Mouse (Mus musculus) heart, embryonic 11.5 days (tissue): ENCODE data around the gene Pf4. TPM values are rescaled to one million over a fixed set of nuclear protein-coding genes. Genes with fewer than 3 reads are reported as not detected.

Source experiments
- ATAC-seq: fragments of 200-750 bp; cut with Nextera tagmentation; replicated peaks from 2 replicates; pipeline ENCODE4 v1.8.0; 2017; ENCODE audit warnings: moderate library complexity; ENCODE audit not compliant: insufficient number of reproducible peaks, low FRiP score, low TSS enrichment
- H3K27ac ChIP-seq: fragments of 300-500 bp; sonication (generic); 2 replicates; pipeline ENCODE4 v1.5.1; 2014; ENCODE audit warnings: mild to moderate bottlenecking, low read depth, low read length
- H3K27me3 ChIP-seq: fragments of 300-500 bp; sonication (generic); 2 replicates; pipeline ENCODE4 v1.6.1; 2014; ENCODE audit warnings: mild to moderate bottlenecking, low read length, mixed read lengths; ENCODE audit not compliant: control insufficient read depth, insufficient read depth
- H3K36me3 ChIP-seq: fragments of 300-500 bp; sonication (generic); 2 replicates; pipeline ENCODE4 v1.6.1; 2014; ENCODE audit warnings: mild to moderate bottlenecking, low read length, moderate library complexity, mixed read lengths; ENCODE audit not compliant: control insufficient read depth, insufficient read depth
- H3K4me1 ChIP-seq: fragments of 300-500 bp; sonication (generic); 2 replicates; pipeline ENCODE4 v1.6.1; 2014; ENCODE audit warnings: low read length; ENCODE audit not compliant: control insufficient read depth, insufficient read depth
- H3K4me2 ChIP-seq: fragments of 300-500 bp; sonication (generic); 2 replicates; pipeline ENCODE4 v1.6.1; 2014; ENCODE audit warnings: mild to moderate bottlenecking, moderate library complexity
- H3K4me3 ChIP-seq: fragments of 300-500 bp; sonication (generic); 2 replicates; pipeline ENCODE4 v1.5.1; 2014; ENCODE audit warnings: low read depth, low read length
- H3K9ac ChIP-seq: fragments of 300-500 bp; sonication (generic); 2 replicates; pipeline ENCODE4 v1.6.1; 2014; ENCODE audit warnings: mild to moderate bottlenecking, low read depth, low read length, moderate library complexity
- H3K9me3 ChIP-seq: fragments of 300-500 bp; sonication (generic); replicated peaks from 2 replicates; pipeline ENCODE4 v1.6.1; 2016; ENCODE audit warnings: low read length; ENCODE audit not compliant: control insufficient read depth
- WGBS: fragments of 180-500 bp; shearing (Covaris S2); extraction: QIAGEN DNeasy Blood & Tissue Kit; methylation state at CpG from one replicate; pipeline ENCODE4 v1.1.7; 2014; ENCODE audit not compliant: insufficient replicate concordance; 5-methylcytosine and 5-hydroxymethylcytosine counted together
- polyA plus RNA-seq: library from polyadenylated mRNA; unstranded; fragments of >200 nt; fragmentation: Nextera tagmentation; extraction: Ambion mirVana; gene quantifications from 2 replicates; pipeline ENCODE4 v1.2.1, GENCODE M21; 2014

Pf4 gene
- polyA plus RNA-seq, 1 experiment from 2014 or later, result 125 TPM

DNA sequence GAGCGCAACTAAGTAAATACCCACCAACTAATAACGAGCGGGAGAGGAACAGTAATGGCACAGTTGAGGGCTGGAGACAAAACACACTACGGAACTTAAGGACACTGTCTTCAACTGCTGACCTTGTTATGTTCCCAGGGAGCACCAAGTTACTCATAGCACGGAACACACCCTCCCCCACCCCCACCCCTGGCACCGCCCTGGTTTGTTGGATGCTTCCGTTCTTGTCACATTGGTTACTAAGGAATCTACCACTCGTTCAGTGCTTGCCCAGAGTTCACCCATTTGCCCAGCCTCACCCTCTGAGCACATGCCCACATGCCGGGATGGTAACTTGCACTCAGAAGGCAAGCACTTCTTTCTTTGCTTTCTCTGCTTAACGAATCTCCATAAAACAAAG is 5.4 kb downstream of the Pf4 start:
- ATAC-seq, result no peak
- WGBS, result 79% methylated on average over 10 of the region's 10 CpGs

DNA sequence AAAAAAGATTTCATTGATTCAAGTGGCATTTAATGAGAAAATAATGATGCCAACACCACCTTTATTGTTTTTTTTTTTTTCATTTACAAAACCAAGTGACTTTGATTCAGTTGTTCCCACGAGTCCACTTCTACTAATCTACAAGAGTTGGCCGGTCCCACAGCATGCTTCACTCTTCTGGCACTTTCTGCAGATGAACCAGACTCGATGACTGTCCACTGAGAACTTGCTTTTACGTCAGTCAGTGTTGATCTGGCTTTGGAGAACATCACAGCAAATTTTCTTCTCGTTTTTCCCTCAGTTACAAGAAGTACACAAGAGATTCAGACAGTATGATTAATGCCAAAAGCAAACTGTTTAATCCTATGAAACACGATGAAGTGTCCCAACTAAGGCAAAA is 6.6 kb downstream of the Pf4 start:
- Histone ChIP-seq H3K4me3 (no peak overlapping the region), H3K9ac (no peak overlapping the region), H3K36me3 (no peaks in the 10 kb centered on the region), H3K4me2 (no peak overlapping the region), H3K4me1 (no peaks in the 10 kb centered on the region), H3K27me3 (no peaks in the 10 kb centered on the region), H3K27ac (no peak overlapping the region), H3K9me3 (no peaks in the 10 kb centered on the region)
- no peak for ATAC-seq
- 69% methylated on average over 6 of the region's 6 CpGs for whole genome bisulfite sequencing

More for the DNA sequence above, 5.4 kb downstream of the Pf4 start:
- H3K4me1 ChIP-seq, result peaks cover 2% of the 10 kb centered on the region; the same call in 1 of the 2 replicates
- H3K4me3 ChIP-seq, result no peak overlapping the region
- no peaks in the 10 kb centered on the region for H3K27me3 ChIP-seq
- no peak overlapping the region for H3K27ac ChIP-seq
- H3K4me2 ChIP-seq, result no peak overlapping the region
- H3K36me3 ChIP-seq, result no peaks in the 10 kb centered on the region
- H3K9me3 ChIP-seq, result no peaks in the 10 kb centered on the region
- H3K9ac ChIP-seq, result no peak overlapping the region

DNA sequence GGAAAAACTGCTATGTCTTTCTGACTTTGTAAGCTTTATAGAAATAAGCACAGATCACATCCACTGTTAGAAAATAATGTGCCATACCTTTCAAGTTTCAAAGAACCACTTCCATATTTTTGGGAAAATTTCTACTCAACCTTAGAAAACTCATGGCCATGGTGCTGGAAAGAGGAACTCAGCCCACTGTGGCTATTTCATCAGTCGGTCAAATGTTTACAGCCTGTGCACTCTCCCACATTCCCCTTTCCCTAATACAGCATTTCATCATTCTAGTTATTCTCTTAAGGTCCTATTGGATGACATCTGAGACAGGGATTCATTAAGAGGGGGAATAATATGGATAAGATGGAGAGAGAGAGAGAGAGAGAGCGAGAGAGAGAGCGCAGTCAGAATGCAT is 11.5 kb downstream of the Pf4 start:
- Histone ChIP-seq H3K36me3 (no peaks in the 10 kb centered on the region), H3K4me3 (no peak overlapping the region), H3K9me3 (no peaks in the 10 kb centered on the region), H3K4me2 (no peak overlapping the region), H3K27me3 (0 out of 2 replicates have a peak, but pooled peaks cover 2% of the 10 kb centered on the region), H3K4me1 (no peaks in the 10 kb centered on the region), H3K27ac (no peak overlapping the region), H3K9ac (no peak overlapping the region)
- WGBS, result 82% methylated on average over 3 of the region's 3 CpGs
- no peak for ATAC-seq

DNA sequence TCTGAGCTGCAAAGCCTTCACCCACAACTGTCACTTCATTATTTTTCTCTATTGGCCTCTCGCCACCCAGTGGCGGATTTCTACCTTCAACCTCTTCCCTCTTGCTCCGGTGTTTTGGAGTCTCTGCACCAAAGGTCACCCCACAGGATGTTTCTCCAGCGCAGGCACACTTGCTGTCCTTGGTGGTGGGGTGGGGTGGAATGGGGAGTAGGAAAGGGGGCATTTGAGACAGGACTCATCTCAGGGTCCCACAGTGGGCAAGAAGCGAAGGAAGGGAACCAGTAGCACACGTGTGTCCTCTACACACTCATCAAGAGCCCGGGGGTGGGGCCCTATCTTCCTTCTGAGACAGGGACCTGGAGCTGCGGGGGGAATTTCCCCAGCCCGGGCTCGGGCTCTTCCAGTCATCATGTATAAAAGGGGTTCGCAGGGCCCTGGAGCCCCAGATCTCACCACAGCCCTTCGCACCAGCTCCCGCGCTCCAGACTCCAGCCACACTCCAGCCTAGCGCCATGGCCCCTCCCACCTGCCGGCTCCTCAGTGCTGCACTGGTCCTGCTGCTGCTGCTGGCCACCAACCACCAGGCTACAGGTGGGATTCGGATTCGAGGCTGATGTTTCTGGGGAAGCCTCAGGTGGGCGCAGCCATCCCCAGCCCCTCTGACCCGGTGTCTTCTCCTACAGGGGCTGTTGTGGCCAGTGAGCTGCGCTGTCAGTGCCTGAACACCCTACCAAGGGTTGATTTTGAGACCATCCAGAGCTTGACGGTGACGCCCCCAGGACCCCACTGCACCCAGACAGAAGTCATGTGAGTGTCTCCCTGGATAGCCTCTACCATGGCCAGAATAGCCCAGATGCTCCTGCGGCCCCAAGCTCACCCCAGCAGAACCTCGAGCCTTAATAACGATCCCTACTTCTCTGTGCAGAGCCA is 13.7 kb downstream of the Pf4 start, which contains the start of gene Cxcl3:
Gene Cxcl3, plus strand, starts transcription at position 445 of the 930 bp plus-strand sequence.
- Histone ChIP-seq H3K4me3 (peak within 1 kb of the TSS; percentile 43), H3K27ac (no peak within 1 kb of the TSS), H3K9ac (no peak within 1 kb of the TSS), H3K9me3 (no peaks in the 10 kb centered on the region), H3K27me3 (0 out of 2 replicates have a peak, but pooled peaks cover 2% of the 10 kb centered on the region), H3K4me2 (peak within 1 kb of the TSS; percentile 91), H3K36me3 (no peaks in the 10 kb centered on the region), H3K4me1 (no peaks in the 10 kb centered on the region)
- ATAC-seq, result no peak; the same call in 1 of the 2 replicates
- WGBS, result 15% methylated on average over 24 of the region's 26 CpGs

GRCm38 (mm10) chr5:90788114-90788513 is 15.9 kb downstream of the Pf4 start:
- Histone ChIP-seq H3K36me3 (no peaks in the 10 kb centered on the region), H3K27me3 (0 out of 2 replicates have a peak, but pooled peaks cover 2% of the 10 kb centered on the region), H3K4me2 (no peak overlapping the region), H3K27ac (no peak overlapping the region), H3K4me1 (no peaks in the 10 kb centered on the region), H3K9me3 (no peaks in the 10 kb centered on the region), H3K4me3 (no peak overlapping the region), H3K9ac (no peak overlapping the region)
- no peak for ATAC-seq
- WGBS, result 72% methylated on average over 4 of the region's 4 CpGs

- Histone ChIP-seq H3K27ac (no peak overlapping the region), H3K36me3 (no peaks in the 10 kb centered on the region), H3K4me2 (no peak overlapping the region), H3K4me1 (no peaks in the 10 kb centered on the region), H3K9me3 (no peaks in the 10 kb centered on the region), H3K4me3 (no peak overlapping the region), H3K27me3 (0 out of 2 replicates have a peak, but pooled peaks cover 2% of the 10 kb centered on the region), H3K9ac (no peak overlapping the region)
- 68% methylated on average over 11 of the region's 11 CpGs for WGBS
- ATAC-seq, result no peak
These were observed 17.3 kb downstream of the Pf4 start for GRCm38 (mm10) chr5:90789306-90790073.

- no peaks in the 10 kb centered on the region for H3K9me3 ChIP-seq
- H3K4me1 ChIP-seq, result no peaks in the 10 kb centered on the region
- no peak overlapping the region for H3K9ac ChIP-seq
- H3K36me3 ChIP-seq, result no peaks in the 10 kb centered on the region
- H3K4me2 ChIP-seq, result no peak overlapping the region
- H3K27ac ChIP-seq, result no peak overlapping the region
- 70% methylated on average over 8 of the region's 8 CpGs for WGBS
- H3K4me3 ChIP-seq, result no peak overlapping the region
- no peak for ATAC-seq
- 0 out of 2 replicates have a peak, but pooled peaks cover 2% of the 10 kb centered on the region for H3K27me3 ChIP-seq
These were observed 17.9 kb downstream of the Pf4 start for GRCm38 (mm10) chr5:90790074-90790502.

DNA sequence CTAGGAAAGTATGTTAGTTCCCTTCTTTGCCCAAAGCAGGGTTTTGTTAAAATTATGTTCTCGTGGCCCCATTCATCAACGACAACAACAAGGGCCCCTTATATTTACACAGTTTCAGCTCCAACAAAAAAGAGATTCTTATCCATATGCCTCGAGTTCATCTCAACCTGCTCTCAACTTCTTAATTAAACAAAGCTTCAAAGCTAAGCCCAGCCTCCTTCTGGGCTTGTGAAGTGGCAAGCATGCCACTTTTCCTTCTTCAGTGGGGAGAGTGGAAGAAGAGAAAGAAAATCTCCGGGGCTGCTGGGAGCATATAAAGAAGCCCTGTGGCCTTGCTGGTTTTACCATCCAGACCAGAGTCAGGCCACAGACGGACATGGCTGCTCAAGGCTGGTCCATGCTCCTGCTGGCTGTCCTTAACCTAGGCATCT is 22.0 kb downstream of the Pf4 start, which contains the start of gene Cxcl15:
Gene Cxcl15, plus strand, starts transcription at position 340 of the 431 bp plus-strand sequence.
- ATAC-seq, result no peak
- 61% methylated on average over 5 of the region's 5 CpGs for WGBS
- H3K4me1 ChIP-seq, result no peaks in the 10 kb centered on the region

More for the DNA sequence above, 22.0 kb downstream of the Pf4 start, which contains the start of gene Cxcl15:
- Histone ChIP-seq H3K27ac (no peak within 1 kb of the TSS), H3K27me3 (no peaks in the 10 kb centered on the region), H3K4me3 (no peak within 1 kb of the TSS), H3K9ac (no peak within 1 kb of the TSS), H3K36me3 (no peaks in the 10 kb centered on the region), H3K4me2 (no peak within 1 kb of the TSS), H3K9me3 (no peaks in the 10 kb centered on the region)
